Mouse (Mus musculus) adipocyte (in vitro differentiated cells): ENCODE results near the gene Pxmp4.

ENCODE experiments used
- DNase-seq: peaks from one replicate; pipeline ENCODE4 v3.0.0-alpha.2; 2016; ENCODE audit warnings: low spot score

Pxmp4 gene

DNA sequence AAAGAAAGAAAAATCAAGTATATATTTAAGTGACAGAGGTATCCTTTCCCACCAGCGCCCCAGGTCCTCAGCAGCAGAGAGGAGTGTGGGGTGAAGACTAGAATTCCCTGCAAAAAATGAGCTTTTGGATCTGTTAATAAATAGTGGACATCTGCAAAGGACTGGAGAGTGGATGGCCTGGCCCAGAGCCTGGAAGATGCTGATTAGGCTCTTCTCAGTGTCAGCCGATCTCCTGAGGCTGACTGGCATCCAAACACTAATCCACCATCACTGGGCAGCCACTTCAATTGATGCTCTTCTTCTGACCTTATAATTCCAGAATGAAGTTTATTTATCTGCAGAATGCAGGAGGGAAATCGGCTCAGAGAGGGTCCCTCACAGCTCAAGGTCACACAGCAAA is 30.5 kb downstream of the Pxmp4 start:
- no peak for DNase-seq

DNA sequence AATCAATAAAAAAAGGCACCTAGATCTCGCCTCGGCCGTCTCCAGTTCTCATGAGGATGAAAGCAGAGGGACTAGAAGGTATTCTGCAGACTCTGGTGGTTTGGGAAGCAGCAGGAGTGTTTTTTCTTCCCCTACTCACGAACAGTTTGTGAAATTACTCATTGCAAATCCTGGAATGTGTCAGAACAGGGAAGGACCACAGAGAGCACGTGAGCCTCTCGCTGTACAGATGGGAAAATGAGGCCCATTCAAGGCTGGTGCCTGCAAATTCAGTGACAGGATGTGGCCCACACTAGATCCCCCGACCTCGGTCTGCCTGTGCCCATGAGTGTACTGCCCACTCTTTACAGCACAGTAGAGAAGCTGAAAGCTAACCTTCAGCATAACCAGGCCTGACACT is 31.5 kb downstream of the Pxmp4 start:
- no peak for DNase-seq

DNA sequence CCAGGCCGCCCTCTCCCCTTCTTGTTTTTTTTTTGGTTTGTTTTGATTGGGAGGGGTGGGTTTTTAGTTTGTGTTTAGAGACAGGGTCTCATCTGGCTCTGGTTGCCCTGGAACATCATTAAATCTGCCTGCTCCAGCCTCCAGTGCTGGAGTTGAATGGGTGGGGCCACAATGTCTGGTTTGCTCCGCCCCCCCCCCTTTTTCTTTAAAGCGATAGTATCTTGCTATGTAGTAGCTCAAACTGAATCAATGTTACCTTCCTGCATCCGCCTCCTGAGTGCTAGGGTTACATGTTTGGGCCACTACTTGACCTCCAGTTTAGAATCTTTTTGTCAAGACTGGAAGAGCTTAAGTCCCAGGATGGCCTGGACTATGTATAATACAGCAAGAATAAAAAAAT is 32.2 kb downstream of the Pxmp4 start:
- DNase-seq, result no peak

DNA sequence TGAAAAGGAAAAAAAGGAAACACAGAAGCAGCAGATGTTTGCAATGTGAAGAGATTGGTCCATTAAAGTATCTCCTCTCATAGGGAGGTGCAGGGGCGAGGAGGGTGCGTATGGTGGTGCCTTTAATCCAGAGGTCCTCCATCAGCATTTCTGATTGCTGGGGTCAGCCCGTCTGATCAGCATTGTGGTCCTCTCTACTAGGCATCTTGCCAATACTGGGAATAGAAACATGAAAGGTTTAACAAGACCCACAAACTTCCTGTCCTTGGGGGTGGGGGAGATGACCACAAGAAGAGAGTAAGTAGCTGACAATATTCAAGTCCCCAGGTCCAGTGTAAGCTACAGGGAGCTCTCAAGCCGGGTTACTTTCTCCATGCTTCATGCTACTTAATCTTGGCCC is 32.8 kb downstream of the Pxmp4 start:
- no peak for DNase-seq

DNA sequence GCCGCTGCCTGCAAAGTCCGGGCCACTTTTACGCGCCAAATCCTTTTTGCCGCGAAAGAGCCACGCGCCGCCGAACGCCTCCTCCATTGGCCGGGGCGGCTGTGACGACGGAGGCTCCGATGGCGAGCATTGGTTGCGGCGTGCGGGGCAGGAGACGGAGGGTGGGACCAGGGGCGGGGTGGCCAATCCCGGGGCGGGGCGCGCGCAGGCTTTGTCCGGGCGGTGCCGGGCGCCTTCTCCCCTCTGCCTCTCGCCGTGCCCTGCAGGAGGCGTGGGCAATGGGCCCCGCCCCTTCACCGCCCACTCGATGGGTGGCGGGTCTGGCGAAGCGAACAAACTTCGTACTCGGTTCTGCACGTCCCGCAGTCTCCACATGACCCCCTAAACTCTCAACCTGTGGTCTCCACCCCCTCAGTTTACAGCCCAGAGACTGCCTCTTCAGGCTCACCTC is 33.6 kb downstream of the Pxmp4 start, which contains the start of gene E2f1:
E2f1 (minus strand) TSS at position 57 of the 451 bp plus-strand sequence.
- peak; percentile 96 for DNase-seq

DNA sequence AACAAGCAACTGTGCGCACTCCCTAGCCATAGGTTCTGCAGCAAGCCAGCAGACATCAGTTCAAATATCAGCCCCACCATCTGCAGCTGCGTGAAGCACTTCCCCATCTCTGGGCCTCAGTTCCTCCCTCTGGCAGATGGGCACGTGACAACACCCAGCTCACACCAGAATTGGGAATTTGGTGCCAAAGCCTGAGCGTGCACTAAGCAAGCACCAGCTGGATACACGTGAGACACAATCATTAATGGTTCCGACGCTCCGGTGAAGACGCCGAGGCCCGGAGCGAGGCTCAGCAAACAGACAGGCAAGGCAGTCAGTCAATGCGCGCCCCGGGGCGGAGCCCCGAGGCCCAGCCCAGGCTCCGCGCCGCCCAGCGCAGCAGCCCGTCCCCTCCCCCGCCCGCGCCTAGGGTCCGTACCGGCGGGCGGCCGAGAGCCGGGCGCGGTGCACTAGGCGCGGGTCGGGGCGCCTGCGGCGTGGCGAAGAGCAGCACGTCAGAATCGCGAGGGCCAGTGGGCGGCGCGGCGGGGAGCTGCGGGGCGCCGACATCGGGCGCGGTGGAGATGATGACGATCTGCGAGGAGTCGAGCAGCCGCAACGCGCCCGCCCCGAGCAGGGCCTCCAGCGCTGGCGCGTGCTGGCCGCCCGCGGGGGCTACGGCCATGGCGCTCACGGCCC is 34.3 kb downstream of the Pxmp4 start:
- DNase-seq, result peak; percentile 85

DNA sequence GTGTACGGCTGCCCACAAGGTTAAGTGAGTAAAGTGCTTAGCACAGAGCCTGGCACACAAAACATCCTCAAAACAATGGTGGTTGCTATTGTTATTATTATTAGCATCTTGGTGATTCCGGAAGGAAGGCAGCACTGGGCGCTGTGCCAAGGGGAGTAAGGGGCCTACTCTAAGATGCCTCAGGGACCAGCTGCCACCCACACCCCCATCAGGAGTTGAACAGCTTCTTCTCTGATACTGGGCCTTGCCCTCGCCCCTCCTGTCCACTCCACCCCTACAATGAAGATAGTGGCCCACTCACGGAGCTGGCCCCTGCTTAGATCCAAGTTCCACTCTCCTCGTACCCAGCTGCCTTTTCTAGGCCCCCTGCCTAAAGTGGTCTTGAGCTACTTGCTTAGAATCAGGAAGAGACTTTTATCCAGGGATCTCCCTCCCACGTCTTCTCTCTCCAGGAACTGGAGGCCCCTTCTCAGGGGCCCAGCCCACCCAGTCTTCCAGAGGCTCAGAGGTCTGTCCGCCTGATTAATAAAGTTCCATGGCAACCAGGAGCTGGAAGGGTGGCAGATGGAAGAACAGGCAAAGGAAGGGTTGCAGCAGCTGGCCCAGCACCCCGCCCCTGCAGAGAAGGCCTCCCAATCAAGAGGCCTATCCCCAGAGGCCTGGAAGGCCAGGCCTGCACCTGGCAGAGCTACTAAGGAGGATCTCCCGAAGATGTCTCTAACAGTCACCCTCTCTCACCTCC is 35.0 kb downstream of the Pxmp4 start:
- peak; percentile 76 for DNase-seq

DNA sequence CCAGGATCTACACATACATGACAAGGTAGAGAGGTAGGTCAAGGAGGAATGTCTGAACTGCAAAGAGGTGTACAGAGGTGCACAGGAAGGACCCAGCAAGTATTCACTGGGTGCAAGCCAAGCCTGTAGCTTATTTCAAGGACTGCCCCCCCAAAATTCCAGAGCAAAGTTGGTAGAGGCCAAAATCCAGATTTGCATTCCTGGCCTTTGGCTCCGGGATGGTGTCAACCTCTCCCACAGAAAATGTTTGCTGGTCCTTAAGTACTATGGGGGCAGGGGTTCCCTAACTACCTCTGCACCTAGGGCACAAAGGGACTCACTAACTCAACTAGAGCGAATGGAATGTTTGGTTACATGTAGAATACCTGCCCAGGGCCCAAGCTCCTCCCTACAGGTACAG is 35.7 kb downstream of the Pxmp4 start:
- no peak for DNase-seq

DNA sequence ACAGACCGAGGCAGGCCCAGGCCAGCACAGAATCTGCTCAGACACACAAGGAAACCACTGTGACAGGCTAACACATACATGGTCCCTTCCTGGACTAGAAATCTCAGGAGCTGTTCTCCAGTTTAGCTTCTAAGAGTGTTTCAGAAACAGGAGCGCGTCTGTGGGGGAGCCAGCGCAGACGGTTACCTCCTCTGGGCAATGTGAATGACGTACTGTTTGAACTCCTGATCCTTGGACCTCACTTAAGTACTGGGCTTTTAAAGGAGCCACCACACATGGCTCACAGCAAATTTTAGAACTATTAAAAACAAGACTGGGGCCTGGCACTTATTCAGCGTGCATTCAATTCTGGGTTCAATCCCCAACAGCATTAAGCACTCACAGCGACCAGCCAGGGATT is 36.9 kb downstream of the Pxmp4 start:
- DNase-seq, result no peak

DNA sequence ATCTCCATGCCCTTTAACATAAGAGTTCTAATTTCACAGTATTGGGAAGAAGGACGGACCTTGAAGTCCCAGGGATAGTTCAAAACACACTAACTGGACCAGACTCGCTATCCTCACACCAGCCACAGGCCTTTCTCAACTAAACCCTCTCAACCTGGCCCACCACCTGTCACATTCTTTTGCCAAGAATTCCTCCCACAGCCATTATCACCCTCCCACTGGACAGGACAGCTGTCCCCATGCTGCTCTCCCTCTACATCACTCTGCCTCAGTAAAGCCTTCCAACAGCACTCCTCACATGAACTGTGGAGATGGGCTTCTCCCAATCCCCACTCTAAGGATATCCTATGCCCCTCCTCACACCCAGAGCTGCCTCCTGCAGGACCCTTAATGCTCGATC is 37.9 kb downstream of the Pxmp4 start:
- DNase-seq, result no peak

DNA sequence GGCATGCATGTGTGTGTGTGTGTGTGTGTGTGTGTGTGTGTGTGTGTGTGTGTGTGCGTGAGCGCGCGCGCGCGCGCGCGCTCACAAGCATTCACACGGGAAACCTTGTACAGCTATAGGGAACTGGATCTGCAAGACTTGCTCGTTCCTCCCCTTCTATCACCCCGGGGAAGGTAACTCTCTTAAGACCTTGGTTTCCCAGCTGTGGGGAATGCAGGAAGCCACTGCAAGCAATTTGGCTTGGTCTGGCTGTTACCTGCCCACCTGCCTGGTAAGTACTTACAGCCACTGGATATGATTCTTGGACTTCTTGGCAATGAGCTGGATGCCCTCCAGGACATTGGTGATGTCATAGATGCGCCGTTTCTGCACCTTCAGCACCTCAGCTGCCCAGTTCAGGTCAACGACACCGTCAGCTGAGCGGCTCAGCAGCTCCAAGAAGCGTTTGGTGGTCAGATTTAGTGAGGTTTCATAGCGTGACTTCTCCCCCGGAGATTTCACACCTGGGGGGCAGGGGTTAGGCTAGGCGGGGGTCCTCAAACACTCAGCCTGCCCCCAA is 39.8 kb downstream of the Pxmp4 start:
- no peak for DNase-seq

DNA sequence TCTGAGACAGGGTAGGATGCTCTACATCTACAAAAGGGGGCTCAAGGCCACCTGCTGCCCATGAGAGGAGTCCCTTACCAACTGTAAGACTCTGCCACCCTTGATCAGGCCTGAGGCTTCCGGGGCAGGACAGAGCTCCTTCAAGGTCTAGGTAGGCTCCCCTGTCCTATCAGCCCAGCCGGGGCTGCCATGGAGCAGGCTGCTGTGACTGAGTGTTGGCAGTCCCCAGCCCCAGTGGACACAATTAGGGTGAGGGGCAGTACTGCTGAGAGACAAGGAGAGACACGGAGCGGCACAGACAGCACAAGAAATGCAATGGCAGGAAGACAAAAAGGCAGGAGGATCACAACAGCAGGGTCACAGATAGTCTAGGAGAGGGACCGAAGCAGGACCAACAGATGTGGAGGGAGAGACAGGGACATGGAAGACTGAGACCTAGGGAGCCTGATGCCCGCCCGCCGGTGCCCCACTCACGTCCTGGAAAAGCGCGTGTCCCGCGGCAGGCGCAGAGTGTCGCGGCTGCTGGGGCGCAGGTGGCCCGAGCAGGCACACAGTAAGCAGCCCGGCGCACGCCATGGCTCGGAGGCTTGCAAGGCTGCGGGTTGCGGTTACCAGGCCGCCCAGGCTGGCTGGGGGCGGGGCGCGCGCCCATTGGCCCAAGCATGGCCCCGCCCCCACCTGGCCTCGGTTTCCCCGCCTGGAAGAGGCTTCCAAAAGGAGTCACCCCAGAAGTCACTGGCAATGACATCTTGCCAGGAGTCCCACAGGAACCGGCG is 45.1 kb downstream of the Pxmp4 start, which contains the start of gene Necab3:
Necab3 (minus strand) TSS at position 627 of the 776 bp plus-strand sequence.
- DNase-seq, result no peak

DNA sequence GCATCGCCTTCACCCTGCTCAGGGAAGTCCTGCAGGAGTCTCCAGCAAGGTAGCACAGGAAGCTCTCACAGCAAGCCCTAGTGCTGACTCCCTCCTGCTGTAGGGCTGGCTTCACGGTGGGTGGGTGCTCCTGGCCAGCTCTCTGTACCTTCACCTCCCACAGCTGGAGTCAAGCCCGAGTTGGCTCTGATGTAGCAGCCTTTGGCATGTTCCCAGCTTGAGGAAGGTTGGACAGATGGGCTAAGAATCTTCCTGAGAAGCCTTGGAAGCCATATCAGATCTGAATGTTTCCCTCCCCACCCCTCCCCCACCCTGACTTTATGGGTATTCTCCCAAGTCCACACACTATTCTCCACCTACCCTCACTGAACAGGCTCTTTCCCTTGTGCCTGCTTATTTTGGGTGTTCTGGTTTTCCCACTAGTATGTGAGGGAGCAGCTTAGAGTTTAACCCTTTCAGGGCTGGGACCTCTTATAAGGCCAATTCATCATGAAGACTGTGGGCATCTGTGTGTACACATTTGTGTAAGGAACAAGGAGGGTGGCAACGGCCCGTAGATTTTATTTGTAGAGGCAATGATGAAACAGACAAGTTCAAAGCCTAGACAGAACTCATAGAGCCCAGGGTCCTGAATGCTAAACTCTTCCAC is 46.2 kb downstream of the Pxmp4 start:
- no peak for DNase-seq

DNA sequence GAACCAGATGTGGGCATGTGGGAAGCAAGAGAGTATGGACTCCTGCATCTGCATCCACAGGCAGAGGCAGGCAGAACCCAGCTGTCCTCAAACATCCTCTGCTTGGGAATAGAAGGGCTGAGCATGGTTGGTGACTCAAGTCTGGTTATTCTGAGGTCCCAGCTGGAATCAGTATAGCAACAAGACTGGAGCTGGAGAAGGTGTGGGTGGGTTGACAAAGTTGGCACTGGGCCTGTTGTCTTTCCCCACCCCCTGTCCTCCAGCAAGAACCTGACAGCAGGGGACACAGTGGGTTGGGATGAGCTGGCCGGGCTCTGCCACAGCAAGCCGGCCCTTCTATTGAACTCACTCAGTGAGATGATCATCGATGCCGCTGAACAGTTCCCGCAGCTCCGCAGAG is 48.3 kb downstream of the Pxmp4 start:
- no peak for DNase-seq

DNA sequence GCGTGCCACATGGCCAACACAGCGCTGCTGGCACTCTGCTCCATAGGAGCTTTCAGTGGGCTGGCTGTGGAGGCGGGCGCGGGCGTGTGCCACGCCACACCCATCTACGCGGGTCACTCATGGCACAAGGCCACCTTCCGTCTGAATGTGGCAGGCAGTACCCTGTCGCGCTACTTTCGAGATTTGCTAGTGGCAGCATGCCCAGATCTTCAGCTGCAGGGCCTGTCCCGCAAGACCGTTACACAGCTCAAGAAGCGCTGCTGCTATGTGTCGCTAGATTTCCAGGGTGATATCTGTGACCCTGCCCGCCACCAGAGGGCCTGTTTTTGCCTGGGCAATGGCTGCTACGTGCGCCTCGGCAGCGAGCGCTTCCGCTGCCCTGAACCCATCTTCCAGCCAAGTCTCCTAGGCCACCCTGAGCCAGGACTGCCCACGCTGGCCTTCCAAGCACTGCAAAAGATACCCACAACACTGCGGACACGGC is 51.0 kb downstream of the Pxmp4 start:
- DNase-seq, result no peak

DNA sequence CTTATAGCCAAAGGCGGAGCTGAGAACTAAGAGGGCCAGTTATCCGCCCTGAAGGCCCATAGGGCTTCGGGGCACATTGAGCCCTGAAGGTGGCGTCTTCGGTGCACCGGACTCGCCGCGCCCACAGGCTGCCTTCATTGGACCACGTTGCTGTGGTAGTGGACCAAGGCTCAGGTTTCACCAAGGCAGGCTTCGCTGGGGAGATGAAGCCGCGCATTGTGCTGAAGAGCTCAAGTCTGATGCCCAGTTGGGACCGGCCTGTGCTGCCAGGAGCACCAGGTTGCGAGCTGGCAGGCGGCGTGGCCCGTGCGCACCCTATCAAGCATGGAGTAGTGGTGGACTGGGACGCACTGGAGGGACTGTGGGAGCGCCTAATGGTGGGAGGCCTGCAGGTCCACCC is 51.6 kb downstream of the Pxmp4 start:
- DNase-seq, result no peak

DNA sequence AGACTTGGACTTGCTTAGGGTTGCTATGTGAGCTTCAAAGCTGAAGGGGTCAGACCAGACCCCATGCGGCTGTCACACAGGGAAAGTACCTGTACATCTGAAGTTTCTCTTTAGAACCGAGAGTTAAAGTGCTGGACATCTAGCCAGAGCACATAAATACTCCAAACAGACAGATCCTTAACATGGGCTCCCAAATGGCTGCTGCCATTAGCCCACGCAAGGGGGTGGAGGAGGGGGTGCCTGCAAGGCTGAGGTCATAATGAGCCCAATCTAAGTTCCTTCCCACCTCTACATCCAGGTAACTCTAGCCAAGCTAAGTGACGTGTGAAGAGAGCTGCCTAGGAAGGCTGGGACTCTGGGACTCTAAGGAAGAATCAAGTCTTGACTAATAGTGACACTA is 52.0 kb downstream of the Pxmp4 start, which contains the start of gene Actl10:
Actl10 (plus strand) TSS at position 301 of the 400 bp plus-strand sequence.
- no peak for DNase-seq

DNA sequence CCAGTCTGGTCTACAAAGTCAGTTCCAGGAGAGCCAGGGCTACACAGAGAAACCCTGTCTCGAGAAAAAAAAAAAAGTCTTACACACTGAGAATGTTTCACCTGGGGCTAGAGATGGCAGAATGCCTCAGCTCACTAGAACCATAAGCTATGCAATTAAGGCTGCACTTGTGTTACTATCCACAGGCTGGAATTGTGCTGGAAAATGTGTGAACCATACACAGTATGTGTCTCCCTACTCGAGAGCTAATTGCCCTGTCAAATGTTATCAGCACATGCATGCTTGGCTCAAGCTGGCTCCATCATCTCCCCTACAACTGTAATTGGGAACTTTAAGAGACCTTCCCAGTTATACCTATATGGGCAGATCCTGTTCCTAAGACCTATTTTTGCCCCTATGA is 52.6 kb downstream of the Pxmp4 start:
- DNase-seq, result no peak

DNA sequence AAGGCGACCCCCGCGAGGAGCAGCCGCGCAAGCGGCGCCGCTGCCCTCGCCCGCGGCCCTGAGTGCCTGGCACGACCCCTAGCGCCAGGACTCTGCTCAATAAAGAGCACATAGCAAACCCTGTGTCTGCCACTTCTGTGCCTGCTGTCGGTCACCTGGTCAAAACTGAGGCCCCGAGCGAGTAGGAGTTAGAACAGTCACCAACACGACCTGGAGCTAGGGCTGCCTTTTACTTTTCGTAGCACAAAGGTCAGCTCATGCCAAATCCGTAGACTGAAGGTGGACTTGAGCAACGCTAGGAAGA is 53.7 kb downstream of the Pxmp4 start:
- DNase-seq, result no peak

DNA sequence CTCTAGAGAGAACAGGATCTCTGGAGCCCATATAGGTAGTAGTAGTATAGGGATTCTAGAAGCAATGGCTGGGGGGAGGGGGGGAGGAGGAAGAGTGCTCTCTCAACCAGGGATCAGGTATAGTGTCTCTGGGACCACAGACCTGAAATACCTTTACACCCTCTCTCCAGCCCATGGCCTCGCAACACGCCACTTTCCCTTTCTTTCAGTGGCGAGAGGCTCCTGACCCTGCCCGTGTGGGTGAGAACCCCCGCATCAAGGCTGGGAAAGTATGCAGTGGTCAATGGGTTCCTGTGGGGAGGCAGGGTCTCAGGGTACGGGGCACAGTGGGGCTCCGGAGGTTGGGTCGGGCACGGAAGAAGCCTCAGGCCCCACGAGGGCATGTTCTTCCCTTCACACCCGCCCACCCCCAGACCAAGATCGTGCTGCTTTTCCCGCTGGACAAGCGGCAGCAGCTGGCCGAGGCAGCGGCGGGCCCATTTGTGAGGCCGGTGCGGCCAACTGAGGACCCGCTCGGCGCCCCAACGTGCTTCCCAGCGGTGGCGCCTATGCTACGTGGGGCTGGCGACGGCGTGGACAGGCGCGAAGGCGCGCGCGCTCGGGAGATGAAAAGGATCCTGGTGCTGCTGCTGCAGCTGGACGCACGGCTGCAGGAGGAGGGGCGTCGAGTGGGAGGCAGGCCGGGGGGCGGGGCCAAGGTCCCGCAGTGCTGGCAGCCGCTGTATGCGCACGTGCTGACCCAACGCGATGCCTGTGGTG is 54.2 kb downstream of the Pxmp4 start:
- DNase-seq, result no peak

DNA sequence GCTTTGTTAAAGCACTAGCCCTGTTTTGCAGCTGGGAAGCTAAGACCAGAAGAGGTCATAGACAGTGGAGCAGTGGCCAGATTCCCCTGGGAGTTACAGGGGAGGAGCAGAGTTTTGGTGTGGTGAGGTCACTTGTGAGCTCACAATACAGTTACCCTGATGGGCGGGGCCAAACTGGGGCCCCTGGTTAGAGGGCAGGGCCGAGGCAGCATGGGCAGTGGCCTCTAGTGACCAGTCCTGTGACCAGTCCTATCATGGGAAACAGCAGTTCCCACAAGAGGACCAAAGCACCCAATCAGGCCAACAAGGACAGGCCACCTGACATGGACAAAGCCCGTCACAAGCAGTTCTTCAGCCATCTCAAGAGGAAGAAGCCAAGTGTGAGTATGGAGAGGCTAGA is 54.8 kb downstream of the Pxmp4 start:
- peak; percentile 69 for DNase-seq
